Mouse (Mus musculus): ENCODE data around the gene Car14.
A peak's percentile ranks its signal among the peaks of the same experiment; 100 is the strongest.

The Car14 gene

GRCm38 (mm10) chr3:95856115-95856514, 48.4 kb downstream of the Car14 start:
- no peak for DNase-seq (ENCODE audit: low spot score in 2 of 2)

GRCm38 (mm10) chr3:95855502-95856089, 48.9 kb downstream of the Car14 start, which contains the start of gene Prpf3:
Gene Prpf3, minus strand, starts transcription at chr3:95855885.
- peak; percentile 92 to 93 for DNase-seq (ENCODE audit: low spot score in 2 of 2)

GRCm38 (mm10) chr3:95851317-95851716, 53.2 kb downstream of the Car14 start:
- no peak for DNase-seq (ENCODE audit: low spot score in 2 of 2)

GRCm38 (mm10) chr3:95850611-95851010, 53.9 kb downstream of the Car14 start:
- DNase-seq (ENCODE audit: low spot score in 2 of 2), result no peak
